Mouse (Mus musculus) right cerebral cortex, postnatal 36 days (tissue): ENCODE measurements around the gene Abhd8.

Experiments used
- DNase-seq, 2 experiments: peaks; one replicate each; pipeline ENCODE4 v3.0.0; 2022; ENCODE audit warnings: low spot score in 2 of 2, mixed read lengths in 1 of 2

The Abhd8 gene

DNA sequence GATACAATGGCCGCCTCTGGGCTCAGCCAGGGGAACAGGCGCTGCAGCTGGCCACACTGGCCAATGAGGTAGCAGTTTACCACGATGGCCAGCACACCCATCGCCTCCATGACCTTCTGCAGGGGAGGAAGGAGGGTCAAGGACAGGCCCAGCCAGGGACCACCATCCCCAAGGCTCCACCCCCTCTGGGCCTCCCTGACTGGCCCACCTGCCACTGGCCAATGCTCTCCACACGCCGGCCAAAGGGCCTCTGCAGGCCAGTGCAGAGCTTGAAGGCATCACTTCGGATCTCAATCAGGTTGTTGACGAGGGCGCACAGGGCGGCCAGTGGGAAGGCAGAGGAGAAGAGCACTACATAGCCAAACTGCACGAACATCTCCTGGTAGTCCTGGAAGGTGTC is 15.5 kb upstream of the Abhd8 start:
- no peak for DNase-seq

- no peak for DNase-seq
These were observed 13.9 kb upstream of the Abhd8 start for GRCm38 (mm10) chr8:71477196-71477845.

GRCm38 (mm10) chr8:71476099-71476940 is 12.9 kb upstream of the Abhd8 start:
- DNase-seq: peak; percentile 68 to 75

DNA sequence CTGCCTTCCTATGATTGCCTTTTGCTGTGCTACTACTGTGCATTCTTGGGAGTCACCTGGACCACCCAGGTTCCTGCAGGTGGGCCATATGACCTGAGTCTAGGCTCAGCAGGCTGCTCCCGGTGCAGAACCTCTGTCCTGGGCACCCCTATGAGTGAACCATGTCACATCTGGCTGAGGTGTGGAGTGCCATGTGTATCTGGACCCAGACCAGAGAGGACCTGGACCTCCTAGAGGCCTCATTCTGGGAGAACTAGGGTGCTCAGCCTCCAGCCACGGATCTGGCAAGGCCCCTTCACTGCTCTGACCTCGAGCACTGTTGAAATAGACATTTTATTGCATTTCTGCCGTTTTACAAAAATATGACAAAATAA is 12.2 kb upstream of the Abhd8 start:
- DNase-seq: no peak

DNA sequence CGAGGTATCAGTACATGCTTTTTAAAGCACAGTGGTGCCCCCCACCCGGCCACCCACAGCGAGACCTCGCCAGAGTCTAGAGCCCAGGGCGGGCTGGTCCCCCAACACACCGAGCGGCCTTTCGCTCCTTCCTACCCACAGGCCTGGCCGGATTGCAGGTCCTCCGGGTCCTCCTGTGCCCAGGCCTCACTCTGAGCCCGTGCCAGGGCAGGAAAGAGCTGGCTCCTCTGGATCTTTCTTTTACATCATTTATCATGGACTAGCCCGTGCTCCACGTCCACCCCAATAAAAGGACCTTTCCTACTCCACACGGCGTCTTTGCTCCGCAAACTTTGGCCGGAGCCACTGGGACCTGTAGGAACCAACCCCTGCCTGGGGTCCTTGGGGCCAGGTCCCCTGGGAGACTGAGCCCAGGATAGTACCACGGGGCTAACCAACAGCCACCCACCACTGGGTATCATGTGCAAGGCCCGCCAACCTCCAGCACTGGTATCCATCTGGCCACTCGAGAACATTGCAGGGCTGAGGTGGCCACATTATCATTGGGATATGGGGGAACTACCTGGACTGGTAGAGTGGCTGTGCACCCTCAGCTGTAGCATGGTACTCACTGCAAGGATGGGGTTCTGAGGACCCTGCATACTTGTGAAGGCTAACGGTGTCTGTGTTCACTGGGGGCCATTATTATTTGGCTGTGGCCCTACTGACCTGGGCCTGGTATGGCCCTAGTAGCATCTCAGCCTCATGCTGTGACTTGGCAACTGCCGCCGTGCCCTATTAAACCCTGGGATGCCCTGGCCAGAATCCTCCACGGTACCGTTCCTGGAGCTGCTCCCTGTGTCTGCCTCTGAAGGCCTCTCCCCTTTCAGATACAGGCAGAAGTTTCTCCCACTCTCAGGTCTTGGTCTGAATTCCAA is 11.6 kb upstream of the Abhd8 start:
- DNase-seq: no peak

- no peak for DNase-seq
These were observed 10.9 kb upstream of the Abhd8 start for GRCm38 (mm10) chr8:71474344-71474743.

GRCm38 (mm10) chr8:71472601-71473386 is 9.3 kb upstream of the Abhd8 start:
- DNase-seq: no peak

DNA sequence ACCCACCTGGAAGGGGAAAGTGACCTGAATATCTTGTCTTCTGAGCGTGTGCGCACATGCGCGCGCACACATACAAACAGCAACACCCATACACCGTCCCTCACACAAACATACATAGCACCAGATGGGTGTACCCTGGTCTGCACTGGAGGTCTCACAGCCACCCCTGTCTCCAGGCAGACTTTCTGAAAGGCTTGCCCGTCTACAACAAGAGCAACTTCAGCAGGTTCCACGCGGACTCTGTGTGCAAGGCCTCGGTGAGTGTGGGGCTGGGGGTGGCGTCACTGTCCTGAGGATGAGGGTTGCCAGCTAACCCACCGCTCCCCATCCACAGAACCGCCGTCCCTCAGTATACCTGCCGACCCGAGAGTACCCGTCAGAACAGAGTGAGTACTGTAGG is 8.4 kb upstream of the Abhd8 start:
- no peak for DNase-seq

DNA sequence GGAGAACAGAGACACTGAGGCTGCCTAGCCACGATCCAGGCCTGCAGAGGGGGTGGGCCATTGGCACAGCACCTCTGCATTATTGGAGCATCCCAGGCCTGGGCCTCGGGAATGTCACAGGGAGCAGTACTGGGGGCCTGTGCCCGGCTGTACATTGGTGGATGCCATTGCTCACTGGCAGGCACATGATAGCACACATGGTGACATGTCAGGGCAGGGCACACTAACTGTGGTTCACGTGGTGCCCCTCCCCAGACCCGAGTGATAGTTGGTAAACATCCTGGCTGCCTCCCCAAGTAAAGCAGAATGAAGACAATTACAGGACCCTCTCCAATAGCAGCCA is 7.4 kb upstream of the Abhd8 start:
- DNase-seq: no peak

- no peak for DNase-seq
These were observed 6.9 kb upstream of the Abhd8 start for GRCm38 (mm10) chr8:71470146-71470912.

GRCm38 (mm10) chr8:71469411-71469810 is 6.0 kb upstream of the Abhd8 start:
- no peak for DNase-seq

- peak; percentile 99 for DNase-seq
These were observed 5.5 kb upstream of the Abhd8 start, which contains the start of gene Dda1 for GRCm38 (mm10) chr8:71468916-71469315. Dda1 (plus strand) TSS chr8:71469199.

DNA sequence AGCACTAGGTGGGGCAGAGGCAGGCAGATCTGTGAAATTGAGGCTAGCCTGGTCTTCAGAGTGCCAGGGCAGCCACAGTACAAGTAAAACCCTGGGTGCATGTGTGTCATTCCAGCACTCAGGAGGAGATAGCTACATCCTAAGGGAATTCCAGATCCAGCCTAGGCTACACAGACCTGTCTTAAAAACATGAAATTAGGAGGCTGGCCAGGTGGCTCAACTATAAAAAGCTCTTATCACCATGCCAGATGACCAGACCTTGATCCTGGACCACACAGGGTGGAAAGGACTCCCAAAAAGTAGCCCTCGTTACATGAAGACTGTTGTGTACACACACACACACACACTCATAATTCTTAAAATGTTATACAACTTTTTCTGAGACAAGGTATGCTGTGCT is 4.5 kb upstream of the Abhd8 start:
- DNase-seq: no peak

- DNase-seq: no peak
These were observed 3.7 kb upstream of the Abhd8 start for GRCm38 (mm10) chr8:71467201-71467600.

GRCm38 (mm10) chr8:71466198-71466597 is 2.7 kb upstream of the Abhd8 start:
- no peak for DNase-seq

- DNase-seq: no peak
These were observed 2.3 kb upstream of the Abhd8 start for GRCm38 (mm10) chr8:71465733-71466132.

DNA sequence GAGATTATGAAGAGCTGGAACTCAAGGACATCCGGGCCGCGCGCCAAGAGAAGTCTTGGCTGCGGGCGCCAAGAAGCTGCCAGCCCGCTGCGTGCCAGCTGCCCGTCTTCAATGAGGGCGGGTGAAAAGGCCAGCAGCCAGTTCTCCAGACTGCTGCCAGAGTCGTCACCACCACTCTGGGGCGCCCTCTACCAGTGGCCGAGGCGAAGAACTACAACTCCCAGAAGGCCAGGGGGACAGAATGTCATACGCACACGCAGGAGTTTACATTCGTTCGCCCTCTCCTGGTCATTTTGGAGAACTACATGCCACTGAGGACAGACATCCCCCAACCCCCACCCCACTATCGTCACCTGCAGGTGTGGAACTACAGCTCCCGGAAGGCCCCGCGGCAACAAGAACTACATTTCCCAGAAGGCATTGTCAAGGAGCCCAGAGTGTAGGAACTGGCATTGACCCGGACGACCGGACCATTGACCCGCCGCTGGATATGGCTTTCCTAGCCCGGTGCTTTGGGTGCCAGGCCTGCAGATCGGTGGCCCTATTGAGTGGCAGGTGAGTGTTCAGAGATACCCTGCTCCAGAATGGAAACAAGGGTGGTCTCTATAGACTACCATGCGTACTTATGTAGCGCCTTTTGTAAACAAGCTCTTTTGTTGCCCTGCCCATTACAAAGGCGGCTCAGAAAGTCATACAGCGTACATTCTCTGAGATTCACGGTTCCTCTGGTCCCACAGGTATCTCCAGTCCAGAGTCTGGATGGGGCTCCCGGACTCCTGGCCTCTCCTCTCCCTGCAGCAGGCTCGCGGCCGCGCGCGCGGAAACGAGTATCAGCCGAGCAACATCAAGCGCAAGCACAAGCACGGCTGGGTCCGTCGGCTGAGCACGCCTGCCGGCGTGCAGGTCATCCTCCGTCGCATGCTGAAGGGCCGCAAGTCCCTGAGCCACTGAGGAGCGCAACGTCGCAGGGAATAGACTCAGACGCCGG is 1.4 kb upstream of the Abhd8 start, which contains the start of gene Mrpl34:
TSS of gene Mrpl34 (plus strand) at position 447 of the 988 bp plus-strand sequence.
- DNase-seq: peak; percentile 99

GRCm38 (mm10) chr8:71462786-71463185 is 669 bp downstream of the Abhd8 start:
- DNase-seq: peak in 1 of 2 experiments; percentile 58

GRCm38 (mm10) chr8:71462191-71462590 is 1.3 kb downstream of the Abhd8 start:
- peak in 1 of 2 experiments; percentile 0 for DNase-seq
